Mouse (Mus musculus) urinary bladder, postnatal 25 days (tissue): Measurements from ENCODE around the gene Gm3618.
"Not testable (repeated sequence)": the region's sequence is repeated elsewhere in the genome, so short reads cannot be mapped to it uniquely, and the experiment has no call there.

Source experiments
- DNase-seq: peaks from one replicate; pipeline ENCODE4 v3.0.0; 2022; ENCODE audit warnings: low spot score

Gm3618 gene

DNA sequence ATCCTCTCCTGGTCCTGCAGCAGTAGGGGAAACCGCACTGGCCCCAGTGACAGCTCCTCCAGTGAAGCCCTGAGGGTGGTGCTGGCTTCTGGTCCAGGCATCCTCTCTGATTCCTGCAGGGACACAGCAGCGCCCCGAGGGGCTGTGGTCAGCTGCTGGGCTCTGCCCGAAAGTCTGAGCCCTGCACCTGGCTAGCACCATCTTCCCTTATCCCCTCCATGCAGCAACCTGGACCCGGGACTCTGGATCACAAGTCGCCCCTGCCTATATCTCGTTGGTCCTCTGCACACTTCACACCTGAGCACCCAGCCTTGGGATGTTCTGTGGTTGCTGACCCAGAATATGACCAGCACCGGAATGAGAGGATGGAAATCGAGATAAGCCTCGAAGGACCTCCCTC, at the start of gene Gm3618:
Gene Gm3618, minus strand, starts transcription at position 101 of the 400 bp plus-strand sequence.
- not testable (repeated sequence) for DNase-seq

DNA sequence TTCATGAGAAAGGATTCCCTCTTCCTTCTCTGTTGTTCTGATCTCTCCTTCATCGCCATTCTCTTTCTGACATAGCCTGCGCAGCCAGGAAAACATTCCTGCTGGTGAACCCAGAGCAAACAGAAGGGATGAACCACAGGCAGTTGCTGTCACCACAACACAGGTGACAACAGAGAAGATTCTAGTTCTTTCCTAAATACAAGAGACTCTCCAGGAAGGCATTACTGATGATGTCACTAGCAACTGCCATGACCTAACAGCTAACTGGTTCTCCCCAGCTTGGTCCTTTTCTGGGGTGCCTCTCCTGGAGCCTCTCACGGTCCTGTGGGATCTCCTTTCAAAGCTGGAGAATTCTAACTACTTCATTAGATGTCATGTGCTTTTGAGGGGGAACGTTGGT, 46.7 kb upstream of the Gm3618 start, which contains the start of gene Gm16440:
Gene Gm16440, minus strand, starts transcription at position 101 of the 400 bp plus-strand sequence.
- not testable (repeated sequence) for DNase-seq

DNA sequence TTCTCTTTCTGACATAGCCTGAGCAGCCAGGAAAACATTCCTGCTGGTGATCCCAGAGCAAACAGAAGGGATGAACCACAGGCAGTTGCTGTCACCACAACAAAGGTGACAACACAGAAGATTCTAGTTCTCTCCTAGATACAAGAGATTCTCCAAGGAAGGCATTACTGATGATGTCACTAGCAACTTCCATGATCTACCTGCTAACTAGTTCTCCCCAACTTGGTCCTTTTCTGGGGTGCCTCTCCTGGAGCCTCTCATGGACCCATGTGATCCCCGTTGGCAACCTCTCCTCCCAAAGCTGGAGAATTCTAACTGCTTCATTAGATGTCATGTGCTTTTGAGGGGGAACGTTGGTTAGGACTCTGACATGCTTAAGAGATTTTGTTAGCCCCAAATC, 38.7 kb downstream of the Gm3618 start, which contains the start of gene Gm21103:
Gene Gm21103, minus strand, starts transcription at position 101 of the 400 bp plus-strand sequence.
- DNase-seq, result not testable (repeated sequence)

DNA sequence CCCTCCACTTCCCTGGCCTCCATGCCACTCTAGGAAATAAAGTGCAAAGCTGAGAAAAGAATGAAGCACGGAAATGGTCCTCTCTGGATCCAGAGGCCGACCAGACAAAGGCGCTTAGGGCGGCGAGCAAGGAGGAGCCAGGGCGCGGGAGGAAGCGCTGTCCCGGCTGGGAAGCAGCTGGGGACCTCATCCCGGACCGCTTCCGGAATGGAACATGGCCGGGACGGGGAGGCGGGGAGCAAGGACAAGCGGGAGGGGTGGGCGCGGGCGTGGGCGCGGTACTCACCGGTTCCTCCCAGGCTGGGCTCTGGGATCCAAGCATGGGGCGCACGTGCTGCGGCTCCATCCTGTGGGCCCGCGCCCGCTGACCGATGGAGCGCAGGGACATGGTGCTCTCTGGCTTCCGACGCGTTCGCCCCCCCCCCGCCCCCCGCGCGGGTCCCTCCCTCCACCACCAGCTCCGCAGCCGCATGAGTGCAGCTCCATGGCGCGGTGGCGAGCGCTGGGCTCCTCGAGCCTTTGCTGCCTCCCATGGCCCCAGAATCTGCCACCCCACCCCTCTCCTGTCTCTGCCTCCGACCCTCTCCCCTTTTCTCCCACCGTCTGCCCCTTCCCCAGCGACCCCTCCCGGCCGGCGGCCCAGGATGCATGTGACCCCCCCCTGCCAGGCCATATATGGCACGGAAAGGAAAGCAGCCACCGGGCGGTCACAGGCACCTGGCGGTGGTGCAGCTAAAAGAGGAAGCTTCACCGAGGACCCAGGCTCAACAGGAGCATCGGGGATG, 56.4 kb downstream of the Gm3618 start, which contains the start of gene Gm3411:
Gene Gm3411, minus strand, starts transcription at position 320 of the 785 bp plus-strand sequence.
- peak; percentile 22 for DNase-seq
